Mouse (Mus musculus): Measurements from ENCODE around the gene Parpbp.

DNA sequence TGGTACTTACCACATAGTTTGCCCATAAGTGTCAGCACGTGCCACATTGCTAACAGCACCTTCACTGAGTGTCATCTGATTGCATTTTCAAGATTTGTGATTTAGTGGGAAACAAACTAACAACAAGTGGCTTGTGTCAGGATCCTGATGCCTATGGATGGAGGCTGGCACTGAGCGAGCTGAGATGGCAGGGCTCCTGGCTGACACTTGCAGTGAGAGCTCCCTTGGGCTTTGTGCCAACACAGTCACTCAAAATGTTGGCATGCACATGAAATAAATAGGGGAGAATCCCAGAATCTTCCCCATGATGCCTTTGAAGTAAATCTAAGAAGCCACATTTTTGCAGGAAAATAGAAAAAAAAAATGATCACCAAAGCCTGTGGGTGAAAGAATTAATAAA, 33.5 kb downstream of the Parpbp start:
- TF ChIP-seq CTCF (IDR thresholded peaks at IDR 0.05; ENCODE audit: borderline replicate concordance, control insufficient read depth, extremely low read depth, insufficient read depth, low read length, poor library complexity) (no peak), POLR2A (IDR thresholded peaks at IDR 0.05; ENCODE audit: control insufficient read depth, extremely low read depth, insufficient read depth, low read length, poor library complexity) (no peak)

Measured in thymus, adult 2 months (tissue).